14 mouse cellular contexts compared by ENCODE assay signal in the genomic region with DNA sequence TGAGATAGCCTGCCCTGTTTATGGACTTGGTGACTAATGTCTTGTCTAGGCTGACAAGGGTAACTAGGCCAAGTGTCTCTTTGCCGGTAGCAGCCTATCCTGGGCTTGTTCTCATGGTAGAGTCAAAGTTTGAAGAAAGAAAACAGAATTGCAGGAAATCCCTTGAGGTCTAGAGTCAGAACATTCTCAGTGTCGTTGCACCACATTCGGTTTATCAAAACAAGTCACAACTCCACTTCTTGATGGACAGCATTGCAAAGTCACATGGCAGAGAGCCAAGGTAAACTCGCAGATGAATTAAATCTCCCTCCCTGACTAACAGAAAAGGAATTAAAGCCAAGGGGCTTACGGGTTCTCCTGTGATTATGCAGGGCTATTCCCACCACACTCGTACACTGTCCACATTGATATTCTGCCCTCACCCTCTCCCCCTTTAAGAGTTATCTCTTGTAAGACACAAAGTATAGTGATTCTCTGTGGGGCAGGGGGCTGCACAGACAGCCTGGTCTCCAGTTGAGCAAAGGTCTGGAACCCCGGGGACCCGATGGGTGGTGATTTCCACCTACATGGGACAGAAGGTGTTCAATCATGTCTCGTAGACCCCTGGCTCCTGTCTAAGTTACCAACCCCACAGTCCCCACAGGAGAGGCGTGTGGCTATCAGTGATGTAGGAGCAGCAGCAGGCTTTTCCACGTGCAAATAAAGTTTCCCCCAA. TPM values are rescaled to one million over a fixed set of nuclear protein-coding genes. Genes with fewer than 3 reads are reported as not detected.
DNase-seq lines count a peak whose midpoint lies in the region; ATAC-seq and TF ChIP-seq lines count a peak whose summit lies in the region.
"Had no signal": no experiment of that assay in that cellular context is flagged by ENCODE, and none has a peak within 500 bp of the region (broad histone marks: within the 10 kb centered on the region; RNA-seq: fewer than 3 reads in every experiment).

No protein-coding gene starts in this region.

- H3K4me2 ChIP-seq in midbrain, postnatal 0 days (ENCODE audit: low read depth, low read length, poor library complexity, severe bottlenecking) = no peak overlapping the region
- H3K4me2 ChIP-seq in heart, embryonic 14.5 days (ENCODE audit: low read length) = no peak overlapping the region; the same call in 1 of the 2 replicates
- H3K4me2 ChIP-seq: embryonic facial prominence, embryonic 13.5 days had no signal

- no peak for DNase-seq in midbrain, embryonic 10.5 days (ENCODE audit: low spot score)
- DNase-seq in midbrain, postnatal 0 days (ENCODE audit: low spot score) = no peak
- DNase-seq in adrenal gland, postnatal 25 days = peak; percentile 39
- peak; percentile 30 for DNase-seq in urinary bladder, postnatal 25 days (ENCODE audit: low spot score)
- no peak for DNase-seq in frontal cortex, postnatal 25 days (ENCODE audit: low spot score in 2 of 2)
- DNase-seq in cerebellum, adult 11 months = no peak
- DNase-seq: right cerebral cortex, postnatal 4 days had no signal

- no peak for ATAC-seq in midbrain, postnatal 0 days (ENCODE audit: low FRiP score)
- no peak for ATAC-seq in heart, embryonic 14.5 days (ENCODE audit: insufficient number of reproducible peaks, insufficient read depth, low FRiP score, low read depth)
- ATAC-seq: intestine, embryonic 16.5 days; Patski had no signal

- no peaks in the 10 kb centered on the region for H3K9me3 ChIP-seq in midbrain, embryonic 10.5 days (replicated peaks)
- H3K9me3 ChIP-seq in midbrain, postnatal 0 days (ENCODE audit: low read length) = no peaks in the 10 kb centered on the region
- no peaks in the 10 kb centered on the region for H3K9me3 ChIP-seq in heart, embryonic 14.5 days (ENCODE audit: control insufficient read depth, low read length)
- H3K9me3 ChIP-seq: embryonic facial prominence, embryonic 13.5 days had no signal

- peaks cover 32% of the 10 kb centered on the region for H3K4me1 ChIP-seq in midbrain, embryonic 10.5 days
- H3K4me1 ChIP-seq in midbrain, postnatal 0 days (ENCODE audit: insufficient read depth, low read length) = peaks cover 7% of the 10 kb centered on the region; the same call in 1 of the 2 replicates
- peaks cover 19 to 49% of the 10 kb centered on the region in 2 experiments for H3K4me1 ChIP-seq in heart, embryonic 14.5 days (ENCODE audit: control insufficient read depth in 2 of 2, insufficient read depth in 2 of 2, low read length in 2 of 2)

- no peak for TF ChIP-seq CTCF in midbrain, postnatal 0 days (IDR thresholded peaks at IDR 0.05)

- 84% methylated on average over 11 of the region's 11 CpGs for WGBS in midbrain, embryonic 10.5 days
- 62% methylated on average over 11 of the region's 11 CpGs for WGBS in midbrain, postnatal 0 days
- WGBS in heart, embryonic 14.5 days = 45% methylated on average over 11 of the region's 11 CpGs

- no peak overlapping the region for H3K4me3 ChIP-seq in midbrain, embryonic 10.5 days
- no peak overlapping the region for H3K4me3 ChIP-seq in midbrain, postnatal 0 days (ENCODE audit: low read depth, low read length)
- H3K4me3 ChIP-seq in heart, embryonic 14.5 days (ENCODE audit: control insufficient read depth in 1 of 2, insufficient read depth in 1 of 2, low read depth in 1 of 2, low read length in 2 of 2) = no peak overlapping the region
- H3K4me3 ChIP-seq: embryonic facial prominence, embryonic 13.5 days; gastrocnemius, adult 2 months had no signal

- 0 out of 2 replicates have a peak overlapping the region, but pooled peaks have one; percentile 13 for H3K27ac ChIP-seq in midbrain, embryonic 10.5 days (replicated peaks)
- no peak overlapping the region for H3K27ac ChIP-seq in midbrain, postnatal 0 days (ENCODE audit: low read depth, low read length)
- peak overlapping the region; percentile 2 to 50; a peak in 1 of 4 replicates for H3K27ac ChIP-seq in heart, embryonic 14.5 days (replicated peaks in 1 of 2; ENCODE audit: control insufficient read depth in 1 of 2, insufficient read depth in 1 of 2, low read depth in 2 of 2, low read length in 2 of 2)
- H3K27ac ChIP-seq: embryonic facial prominence, embryonic 13.5 days; gastrocnemius, adult 2 months; macrophage had no signal

- H3K27me3 ChIP-seq in midbrain, embryonic 10.5 days (ENCODE audit: low read depth, poor library complexity, severe bottlenecking) = no peaks in the 10 kb centered on the region
- no peaks in the 10 kb centered on the region for H3K27me3 ChIP-seq in midbrain, postnatal 0 days (ENCODE audit: insufficient read depth, low read length)
- no peaks in the 10 kb centered on the region for H3K27me3 ChIP-seq in heart, embryonic 14.5 days (ENCODE audit: control insufficient read depth, insufficient read depth, low read length)
- H3K27me3 ChIP-seq: embryonic facial prominence, embryonic 13.5 days had no signal

- no peaks in the 10 kb centered on the region for H3K36me3 ChIP-seq in midbrain, embryonic 10.5 days
- H3K36me3 ChIP-seq in midbrain, postnatal 0 days (ENCODE audit: insufficient read depth, low read length) = no peaks in the 10 kb centered on the region
- H3K36me3 ChIP-seq in heart, embryonic 14.5 days (ENCODE audit: control insufficient read depth, insufficient read depth, low read length) = no peaks in the 10 kb centered on the region
- H3K36me3 ChIP-seq: embryonic facial prominence, embryonic 13.5 days had no signal

- H3K9ac ChIP-seq in midbrain, postnatal 0 days (replicated peaks; ENCODE audit: low read length, poor library complexity, severe bottlenecking) = no peak overlapping the region
- no peak overlapping the region for H3K9ac ChIP-seq in heart, embryonic 14.5 days (ENCODE audit: low read length)
- H3K9ac ChIP-seq: embryonic facial prominence, embryonic 13.5 days had no signal

RNA-seq across cellular contexts. Expression of a gene that starts 30.9 kb away (rescaled TPM):
- 12.5 and 21.3 TPM in 2 replicates for polyA plus RNA-seq in midbrain, embryonic 10.5 days (2016; fragmentation: Nextera tagmentation; extraction: Ambion mirVana)
- 209 and 253 TPM in 2 replicates for total RNA-seq in midbrain, postnatal 0 days (2014; rRNA removed)
- 293 and 327 TPM in 2 replicates for polyA plus RNA-seq in midbrain, postnatal 0 days (2015; fragmentation: Nextera tagmentation; extraction: Ambion mirVana)
- total RNA-seq in adrenal gland, postnatal 25 days (2021) = 26.9 and 35.6 TPM in 2 replicates
- 0.47 and 1.4 TPM in 2 replicates for polyA plus RNA-seq in heart, embryonic 14.5 days (2014; fragmentation: Nextera tagmentation; extraction: Ambion mirVana)
- total RNA-seq: gastrocnemius, adult 2 months had no signal
- polyA plus RNA-seq: macrophage; Patski; thymus, postnatal 0 days had no signal

Comparison
In these comparisons a context has a peak if more than half of its experiments do, and no peak if none do; other contexts are left out.
1. RNA of a gene that starts 30.9 kb away (polyA plus RNA-seq): 293 to 327 TPM in midbrain, postnatal 0 days; 12.5 to 21.3 TPM in midbrain, embryonic 10.5 days and 0.47 to 1.4 TPM in heart, embryonic 14.5 days; every median in the first group is over 10 times any median in the second.
2. DNase-seq: peak in adrenal gland, postnatal 25 days (single experiment) and urinary bladder, postnatal 25 days (single experiment); none in midbrain, embryonic 10.5 days (single experiment), midbrain, postnatal 0 days (single experiment), frontal cortex, postnatal 25 days (0 of 2) and cerebellum, adult 11 months (single experiment).